Mouse (Mus musculus) forebrain, embryonic 16.5 days (tissue): ENCODE measurements at regions not wholly inside any gene's neighbourhood (a gene's known extent, or its start where the extent isn't known, plus 50 kb on each side); places are given as distances from the start of the nearest gene placed in this dataset.

Experiments used
- ATAC-seq: fragments of 200-750 bp; cut with Nextera tagmentation; 2 replicates; pipeline ENCODE4 v1.8.0; 2017; ENCODE audit warnings: mild to moderate bottlenecking, moderate library complexity
- H3K27ac ChIP-seq: fragments of 300-500 bp; sonication (generic); 2 replicates; pipeline ENCODE4 v1.5.1; 2014; ENCODE audit warnings: low read length, control low read depth
- H3K27me3 ChIP-seq: fragments of 300-500 bp; sonication (generic); replicated peaks from 2 replicates; pipeline ENCODE4 v1.6.1; 2014; ENCODE audit warnings: low read length; ENCODE audit not compliant: control insufficient read depth, insufficient read depth
- H3K36me3 ChIP-seq: fragments of 300-500 bp; sonication (generic); 2 replicates; pipeline ENCODE4 v1.6.1; 2014; ENCODE audit not compliant: control insufficient read depth, insufficient read depth
- H3K4me1 ChIP-seq: fragments of 300-500 bp; sonication (generic); replicated peaks from 2 replicates; pipeline ENCODE4 v1.6.1; 2014; ENCODE audit warnings: low read length; ENCODE audit not compliant: control insufficient read depth, insufficient read depth
- H3K4me2 ChIP-seq: fragments of 300-500 bp; sonication (generic); 2 replicates; pipeline ENCODE4 v1.6.1; 2014; ENCODE audit warnings: mild to moderate bottlenecking, low read length, control low read depth
- H3K4me3 ChIP-seq: fragments of 300-500 bp; sonication (generic); replicated peaks from 2 replicates; pipeline ENCODE4 v1.5.1; 2014; ENCODE audit warnings: mild to moderate bottlenecking, low read length, control low read depth
- H3K9ac ChIP-seq: fragments of 300-500 bp; sonication (generic); replicated peaks from 2 replicates; pipeline ENCODE4 v1.6.1; 2014; ENCODE audit warnings: low read depth, low read length, control low read depth
- H3K9me3 ChIP-seq: fragments of 300-500 bp; sonication (generic); 2 replicates; pipeline ENCODE4 v1.6.1; 2016; ENCODE audit warnings: low read length; ENCODE audit not compliant: control insufficient read depth
- WGBS: fragments of 180-500 bp; shearing (Covaris S2); extraction: QIAGEN DNeasy Blood & Tissue Kit; methylation state at CpG from one replicate; pipeline ENCODE4 v1.1.7; 2014; 5-methylcytosine and 5-hydroxymethylcytosine counted together

DNA sequence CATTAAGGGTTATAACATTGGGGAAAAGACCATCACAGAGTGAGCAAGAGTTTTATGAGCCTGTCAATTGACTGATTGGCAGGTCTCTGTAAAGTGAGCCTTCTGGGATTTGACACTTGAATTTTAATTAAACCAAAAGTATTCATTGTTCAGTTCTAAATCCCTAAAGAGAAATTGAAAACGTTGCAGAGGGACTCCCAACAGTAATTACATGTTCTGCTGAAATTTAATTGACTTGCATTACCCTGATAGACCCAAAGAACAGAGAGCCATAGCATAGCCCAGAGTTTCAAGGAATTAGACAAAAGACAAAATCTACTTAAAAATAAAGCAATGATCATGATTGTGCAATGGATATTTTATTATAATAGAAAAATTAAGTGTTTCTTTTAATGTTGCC lies 444.2 kb downstream of the Trim52 start:
- no peak for ATAC-seq
- Histone ChIP-seq H3K27ac (no peak overlapping the region), H3K36me3 (no peaks in the 10 kb centered on the region), H3K9me3 (no peaks in the 10 kb centered on the region), H3K4me1 (no peaks in the 10 kb centered on the region), H3K27me3 (no peaks in the 10 kb centered on the region), H3K4me3 (no peak overlapping the region), H3K9ac (no peak overlapping the region), H3K4me2 (no peak overlapping the region)
- 4% methylated on average over 1 of the region's 1 CpGs for WGBS

DNA sequence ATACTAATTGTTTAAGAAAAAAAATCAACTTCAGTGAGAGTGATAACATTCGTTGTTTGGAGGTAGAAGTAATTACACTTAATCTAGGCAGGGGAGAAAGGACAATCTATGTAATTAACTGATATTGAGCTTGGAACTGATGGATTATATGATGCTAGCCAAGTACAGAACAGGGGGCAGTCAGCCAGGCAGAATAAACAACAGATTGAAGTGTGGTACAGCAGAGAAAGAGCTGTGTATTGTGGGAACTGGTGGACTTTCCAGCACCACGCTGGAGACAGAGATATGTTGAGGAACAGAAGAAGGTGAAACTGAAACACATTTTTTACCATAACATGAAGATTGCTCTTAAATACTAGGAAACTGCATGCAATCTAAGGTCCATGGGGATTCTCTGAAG lies 473.3 kb downstream of the Trim52 start:
- ATAC-seq: no peak
- H3K4me1 ChIP-seq: no peaks in the 10 kb centered on the region
- H3K9me3 ChIP-seq: no peaks in the 10 kb centered on the region
- no peak overlapping the region for H3K9ac ChIP-seq
- WGBS: 34% methylated on average over 2 of the region's 2 CpGs
- H3K4me3 ChIP-seq: no peak overlapping the region
- H3K27me3 ChIP-seq: no peaks in the 10 kb centered on the region
- H3K27ac ChIP-seq: no peak overlapping the region
- H3K36me3 ChIP-seq: no peaks in the 10 kb centered on the region
- H3K4me2 ChIP-seq: no peak overlapping the region

DNA sequence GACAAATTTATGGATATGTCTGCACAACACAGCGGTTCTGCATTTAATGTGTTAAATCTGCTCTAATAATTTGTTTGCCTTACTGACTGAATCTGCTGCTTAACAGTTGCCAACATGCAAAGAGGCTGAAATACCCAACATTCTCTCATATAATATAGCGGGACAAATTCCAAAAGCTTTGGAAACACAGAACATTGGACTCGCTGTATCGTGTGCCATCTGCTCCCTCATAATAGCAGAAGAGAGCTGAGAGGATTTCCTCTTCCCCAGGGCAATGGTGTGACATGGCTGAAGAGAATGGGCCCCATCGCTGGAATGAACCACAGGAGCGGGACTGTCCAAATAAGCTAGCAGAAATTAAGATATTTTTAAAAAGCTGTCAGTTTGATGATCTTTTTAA lies 475.9 kb downstream of the Trim52 start:
- Histone ChIP-seq H3K4me3 (no peak overlapping the region), H3K4me1 (no peaks in the 10 kb centered on the region), H3K4me2 (no peak overlapping the region), H3K27ac (no peak overlapping the region), H3K9me3 (no peaks in the 10 kb centered on the region), H3K27me3 (no peaks in the 10 kb centered on the region), H3K36me3 (no peaks in the 10 kb centered on the region), H3K9ac (no peak overlapping the region)
- peak; percentile 84 for ATAC-seq
- WGBS: 45% methylated on average over 6 of the region's 6 CpGs

DNA sequence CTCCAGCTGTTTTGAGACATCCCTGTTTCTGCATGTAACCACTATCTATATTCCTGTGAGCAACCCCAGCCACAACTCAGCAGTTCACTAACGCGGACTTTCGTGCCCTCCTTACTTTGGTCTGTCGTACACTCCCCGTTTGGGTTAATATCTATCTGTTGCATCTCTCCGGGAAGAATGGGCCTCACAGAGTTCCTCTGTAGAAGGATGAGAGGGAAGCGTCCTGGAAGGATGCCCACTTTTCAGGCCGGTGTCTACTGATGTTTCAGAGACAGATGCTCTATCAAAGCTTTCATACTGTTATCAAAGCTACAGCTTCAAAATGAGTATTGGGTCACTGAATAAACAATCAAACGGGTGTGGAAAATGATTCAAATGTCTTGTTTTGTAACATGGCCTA lies 487.4 kb downstream of the Trim52 start:
- Histone ChIP-seq H3K4me2 (no peak overlapping the region), H3K9ac (no peak overlapping the region), H3K9me3 (no peaks in the 10 kb centered on the region), H3K4me3 (no peak overlapping the region), H3K36me3 (no peaks in the 10 kb centered on the region), H3K27me3 (no peaks in the 10 kb centered on the region), H3K4me1 (no peaks in the 10 kb centered on the region), H3K27ac (no peak overlapping the region)
- WGBS: 89% methylated on average over 9 of the region's 9 CpGs
- no peak for ATAC-seq

DNA sequence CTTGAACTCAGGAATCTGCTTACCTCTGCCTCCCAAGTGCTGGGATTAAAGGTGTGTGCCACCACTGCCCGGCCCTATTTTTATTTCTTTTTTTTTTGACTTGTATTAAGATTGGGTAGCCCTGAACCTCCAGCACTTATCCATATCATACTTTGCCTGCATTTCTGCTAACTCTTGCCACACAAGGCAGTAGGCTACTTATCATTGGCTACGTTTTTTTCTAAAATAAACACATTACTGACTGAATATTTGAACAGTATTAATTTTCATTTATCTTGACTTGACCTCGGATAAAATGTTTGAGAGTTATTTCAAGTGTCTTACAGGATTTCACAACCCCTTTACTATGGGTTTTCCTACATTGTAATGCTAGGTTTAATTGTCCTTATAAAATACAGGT lies 488.0 kb downstream of the Trim52 start:
- Histone ChIP-seq H3K27ac (no peak overlapping the region), H3K4me2 (no peak overlapping the region), H3K27me3 (no peaks in the 10 kb centered on the region), H3K9me3 (no peaks in the 10 kb centered on the region), H3K4me3 (no peak overlapping the region), H3K9ac (no peak overlapping the region), H3K36me3 (no peaks in the 10 kb centered on the region), H3K4me1 (no peaks in the 10 kb centered on the region)
- ATAC-seq: no peak
- 88% methylated on average over 3 of the region's 3 CpGs for WGBS

DNA sequence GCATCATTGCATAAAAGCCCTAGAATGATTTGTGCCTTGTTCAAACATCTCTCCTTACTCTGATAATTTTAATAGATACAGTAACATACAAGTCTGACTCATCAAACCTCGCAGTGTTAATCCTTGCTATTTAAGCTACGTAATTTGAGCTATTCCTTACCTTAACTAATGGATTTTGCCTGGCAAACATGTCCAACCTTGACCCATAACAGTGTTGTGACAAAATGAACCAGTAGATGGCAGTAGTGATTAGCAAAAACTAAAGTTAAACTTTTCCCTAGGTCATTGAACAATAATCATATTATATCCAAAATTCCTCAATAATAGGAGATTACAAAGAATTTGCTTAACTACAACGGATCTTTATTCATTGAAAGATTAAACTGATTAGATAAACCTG lies 501.0 kb downstream of the Trim52 start:
- Histone ChIP-seq H3K36me3 (no peaks in the 10 kb centered on the region), H3K9ac (no peak overlapping the region), H3K4me3 (no peak overlapping the region), H3K27me3 (no peaks in the 10 kb centered on the region), H3K4me2 (no peak overlapping the region), H3K4me1 (peaks cover 9% of the 10 kb centered on the region), H3K27ac (no peak overlapping the region), H3K9me3 (no peaks in the 10 kb centered on the region)
- ATAC-seq: peak; percentile 30; the same call in 1 of the 2 replicates
- WGBS: 12% methylated on average over 3 of the region's 3 CpGs

DNA sequence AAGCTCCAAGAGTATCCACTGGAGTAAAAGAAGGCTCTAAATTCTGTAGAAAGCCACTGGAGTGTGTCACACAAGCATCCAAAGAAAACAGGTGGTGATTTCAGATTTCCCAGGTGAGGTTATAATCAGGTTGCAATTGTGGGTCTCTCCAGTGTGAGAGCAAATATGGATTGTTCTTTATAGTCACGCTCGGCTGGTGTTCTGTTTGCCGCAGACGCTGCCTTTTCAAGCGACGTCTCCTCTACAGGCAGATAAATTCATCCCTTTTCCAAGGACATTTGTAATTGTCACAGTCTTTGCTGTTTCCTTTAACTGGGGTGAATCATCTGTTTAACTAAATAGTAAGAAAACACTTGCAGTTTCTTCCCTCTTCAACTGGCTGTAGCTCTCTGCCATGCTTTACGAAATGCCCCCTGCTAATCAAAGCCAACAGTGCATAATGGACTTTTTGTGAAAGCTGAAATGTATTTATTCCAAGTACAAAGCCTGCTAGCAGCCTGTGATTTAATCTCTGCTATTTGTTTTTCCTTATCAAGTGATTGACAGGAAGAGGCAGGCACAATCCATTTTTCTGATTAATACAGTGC lies 502.4 kb downstream of the Trim52 start:
- H3K36me3 ChIP-seq: no peaks in the 10 kb centered on the region
- no peak overlapping the region for H3K9ac ChIP-seq
- ATAC-seq: peak; percentile 63
- H3K27ac ChIP-seq: no peak overlapping the region
- no peaks in the 10 kb centered on the region for H3K9me3 ChIP-seq
- H3K4me1 ChIP-seq: peaks cover 9% of the 10 kb centered on the region
- H3K4me3 ChIP-seq: no peak overlapping the region
- WGBS: 8% methylated on average over 7 of the region's 7 CpGs
- no peaks in the 10 kb centered on the region for H3K27me3 ChIP-seq
- peak overlapping the region; percentile 33 for H3K4me2 ChIP-seq
